In the genomic region with DNA sequence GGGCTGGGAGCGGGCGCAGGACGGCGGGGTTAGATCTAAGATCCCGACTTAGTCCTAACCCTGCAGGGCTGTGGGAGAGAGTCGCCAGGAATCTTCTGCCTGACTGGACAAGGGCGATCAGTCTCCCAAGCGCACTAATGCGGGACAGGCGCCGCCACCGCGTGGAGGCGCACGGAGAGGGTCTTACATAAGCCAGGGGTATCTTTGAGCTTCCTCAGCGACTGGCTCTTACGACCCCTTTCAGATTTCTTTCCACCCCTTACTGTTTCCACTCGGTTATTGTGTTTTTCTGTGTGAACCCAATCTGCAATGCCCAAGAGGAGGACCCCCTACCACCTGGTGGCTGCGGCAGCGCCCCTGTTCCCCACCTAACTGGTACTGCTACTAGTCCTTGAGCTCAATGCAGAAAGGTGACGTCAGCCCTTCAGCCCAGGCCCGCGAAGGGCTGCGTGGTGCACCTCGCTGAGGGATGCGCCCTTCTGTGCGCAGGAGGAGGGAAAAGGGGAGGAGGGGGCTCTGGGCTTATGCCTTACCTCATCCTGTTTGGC, we compare ENCODE assay signal across 8 mouse cellular contexts. TPM values are rescaled to one million over a fixed set of nuclear protein-coding genes. Genes with fewer than 3 reads are reported as not detected.
A peak's percentile ranks its signal among the peaks of the same experiment; 100 is the strongest.
DNase-seq lines count a peak whose midpoint lies in the region; ATAC-seq lines count a peak whose summit lies in the region.

No protein-coding gene starts in this region.

- peak; percentile 24 for DNase-seq in ovary, postnatal 36 days (ENCODE audit: low spot score)
- DNase-seq in ovary, postnatal 14 days (ENCODE audit: low spot score): no peak
- peak; percentile 18 for DNase-seq in heart, adult 8-10 months (ENCODE audit: low spot score)
- DNase-seq in kidney, adult 9 months: peak; percentile 24
- peak; percentile 4 for DNase-seq in testis, postnatal 14 days (ENCODE audit: low spot score)

- no peaks in the 10 kb centered on the region for H3K4me1 ChIP-seq in embryonic facial prominence, embryonic 12.5 days
- H3K4me1 ChIP-seq in limb, embryonic 13.5 days: no peaks in the 10 kb centered on the region
- no peaks in the 10 kb centered on the region for H3K4me1 ChIP-seq in midbrain, embryonic 16.5 days (ENCODE audit: control insufficient read depth, insufficient read depth, low read length)

- H3K9me3 ChIP-seq in embryonic facial prominence, embryonic 12.5 days: no peaks in the 10 kb centered on the region
- H3K9me3 ChIP-seq in limb, embryonic 13.5 days: no peaks in the 10 kb centered on the region
- H3K9me3 ChIP-seq in midbrain, embryonic 16.5 days (replicated peaks; ENCODE audit: control insufficient read depth, low read length, poor library complexity, severe bottlenecking): no peaks in the 10 kb centered on the region

- 17% methylated on average over 27 of the region's 27 CpGs for WGBS in embryonic facial prominence, embryonic 12.5 days
- 10% methylated on average over 27 of the region's 27 CpGs for WGBS in limb, embryonic 13.5 days
- WGBS in midbrain, embryonic 16.5 days: 20% methylated on average over 27 of the region's 27 CpGs

- H3K36me3 ChIP-seq in embryonic facial prominence, embryonic 12.5 days: no peaks in the 10 kb centered on the region
- no peaks in the 10 kb centered on the region for H3K36me3 ChIP-seq in limb, embryonic 13.5 days
- H3K36me3 ChIP-seq in midbrain, embryonic 16.5 days (ENCODE audit: control insufficient read depth, insufficient read depth, low read length): no peaks in the 10 kb centered on the region

- H3K27ac ChIP-seq in embryonic facial prominence, embryonic 12.5 days: no peak overlapping the region
- H3K27ac ChIP-seq in limb, embryonic 13.5 days: no peak overlapping the region
- peak overlapping the region; percentile 84 for H3K27ac ChIP-seq in midbrain, embryonic 16.5 days (ENCODE audit: low read length)

- peak; percentile 81 for ATAC-seq in embryonic facial prominence, embryonic 12.5 days (ENCODE audit: insufficient number of reproducible peaks, insufficient read depth, low FRiP score, low TSS enrichment)
- ATAC-seq in limb, embryonic 13.5 days (ENCODE audit: low FRiP score, low read depth): peak; percentile 75
- ATAC-seq in midbrain, embryonic 16.5 days: peak; percentile 92

- peak overlapping the region; percentile 45 for H3K4me3 ChIP-seq in embryonic facial prominence, embryonic 12.5 days
- H3K4me3 ChIP-seq in limb, embryonic 13.5 days: peak overlapping the region; percentile 49
- peak overlapping the region; percentile 49 for H3K4me3 ChIP-seq in midbrain, embryonic 16.5 days (ENCODE audit: low read depth, low read length)

- 0 out of 2 replicates have a peak, but pooled peaks cover 7% of the 10 kb centered on the region for H3K27me3 ChIP-seq in embryonic facial prominence, embryonic 12.5 days
- peaks cover 13% of the 10 kb centered on the region; the same call in 1 of the 2 replicates for H3K27me3 ChIP-seq in limb, embryonic 13.5 days
- H3K27me3 ChIP-seq in midbrain, embryonic 16.5 days (ENCODE audit: control insufficient read depth, insufficient read depth, low read depth, low read length): no peaks in the 10 kb centered on the region

- H3K9ac ChIP-seq in embryonic facial prominence, embryonic 12.5 days: peak overlapping the region; percentile 47
- peak overlapping the region; percentile 45 for H3K9ac ChIP-seq in limb, embryonic 13.5 days
- H3K9ac ChIP-seq in midbrain, embryonic 16.5 days (ENCODE audit: low read depth, low read length): peak overlapping the region; percentile 73

- peak overlapping the region; percentile 56 for H3K4me2 ChIP-seq in embryonic facial prominence, embryonic 12.5 days (replicated peaks)
- peak overlapping the region; percentile 70 for H3K4me2 ChIP-seq in limb, embryonic 13.5 days (replicated peaks)
- peak overlapping the region; percentile 57 for H3K4me2 ChIP-seq in midbrain, embryonic 16.5 days (ENCODE audit: low read length)

RNA-seq across cellular contexts. Expression of a gene that starts 0.8 kb away (rescaled TPM):
- 67.8 and 70.4 TPM in 2 replicates for polyA plus RNA-seq in embryonic facial prominence, embryonic 12.5 days (2016; fragmentation: Nextera tagmentation; extraction: Ambion mirVana)
- 100 to 1,000 TPM; 113 to 130 (median 125) TPM for total RNA-seq in heart, adult 8-10 months (2022)
- 55.9 and 56.7 TPM in 2 replicates for polyA plus RNA-seq in limb, embryonic 13.5 days (2015; fragmentation: Nextera tagmentation; extraction: Ambion mirVana)
- 471 and 549 TPM in 2 replicates for polyA plus RNA-seq in midbrain, embryonic 16.5 days (2015; fragmentation: Nextera tagmentation; extraction: Ambion mirVana)
